Mouse (Mus musculus) cerebellum, adult 2 months (tissue): ENCODE results near the gene Liph. TPM values are rescaled to one million over a fixed set of nuclear protein-coding genes. Genes with fewer than 3 reads are reported as not detected.

Experiments used
- DNase-seq, 2 experiments: peaks; one replicate each; pipeline ENCODE4 v3.0.0; 2021
- H3K27ac ChIP-seq: fragments of 200-500 bp; 2 replicates; pipeline ENCODE4 v1.5.1; 2012; ENCODE audit warnings: low read length, control low read depth, inconsistent platforms; ENCODE audit not compliant: insufficient read depth
- H3K27me3 ChIP-seq: fragments of 200-500 bp; 2 replicates; pipeline ENCODE4 v1.6.1; 2012; ENCODE audit warnings: inconsistent platforms, mild to moderate bottlenecking, low read length, moderate library complexity; ENCODE audit not compliant: control insufficient read depth, insufficient read depth
- H3K4me1 ChIP-seq: fragments of 200-500 bp; 2 replicates; pipeline ENCODE4 v1.6.1; 2011; ENCODE audit warnings: low read length; ENCODE audit not compliant: control insufficient read depth, insufficient read depth
- H3K4me3 ChIP-seq: fragments of 200-500 bp; replicated peaks from 2 replicates; pipeline ENCODE3; 2011; ENCODE audit warnings: mild to moderate bottlenecking, low read depth, low read length, control low read depth; ENCODE audit not compliant: insufficient read depth
- CTCF ChIP-seq: fragments of 200-500 bp; IDR thresholded peaks from 2 replicates; pipeline ENCODE4 v1.5.1; 2011; ENCODE audit warnings: low read depth, mild to moderate bottlenecking, control low read depth, low read length, moderate library complexity, borderline replicate concordance; ENCODE audit not compliant: insufficient read depth
- POLR2A ChIP-seq: fragments of 200-500 bp; IDR thresholded peaks from 2 replicates; pipeline ENCODE4 v1.6.1; 2011; ENCODE audit warnings: low read length, control low read depth, borderline replicate concordance; ENCODE audit not compliant: insufficient read depth
- WGBS: fragments of 180-500 bp; shearing (Covaris S2); methylation state at CpG from one replicate; pipeline ENCODE4 v1.1.7; 2018; 5-methylcytosine and 5-hydroxymethylcytosine counted together
- polyA plus RNA-seq: library from polyadenylated mRNA; depleted of rRNA; stranded (reverse); fragments of >200 nt; gene quantifications from 2 replicates; pipeline ENCODE4 v1.2.3, GENCODE M21; 2012

Liph gene
- polyA plus RNA-seq, 1 experiment, result 0.44 TPM

DNA sequence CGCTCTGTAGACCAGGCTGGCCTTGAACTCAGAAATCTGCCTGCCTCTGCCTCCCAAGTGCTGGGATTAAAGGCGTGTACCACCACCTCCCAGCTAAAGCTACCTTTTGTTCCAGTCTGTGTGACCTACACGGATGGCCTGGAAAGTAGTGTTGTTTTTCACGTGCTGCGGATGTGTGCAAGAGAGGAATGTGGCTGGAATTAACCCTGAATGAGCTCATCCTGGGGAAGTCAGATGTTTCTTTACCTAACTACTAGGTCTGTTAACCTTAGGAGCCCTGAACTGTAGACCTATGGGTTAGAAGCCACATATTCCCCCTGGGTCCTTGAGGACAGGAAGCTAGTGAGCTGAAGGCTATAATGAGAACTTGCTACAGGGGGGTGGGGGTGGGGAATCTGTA is 7.5 kb downstream of the Liph start:
- 77% methylated on average over 5 of the region's 5 CpGs for WGBS
- TF ChIP-seq POLR2A (no peak), CTCF (no peak)
- H3K27me3 ChIP-seq, result no peaks in the 10 kb centered on the region
- H3K4me3 ChIP-seq, result no peak overlapping the region
- no peaks in the 10 kb centered on the region for H3K4me1 ChIP-seq
- no peak for DNase-seq
- no peak overlapping the region for H3K27ac ChIP-seq

- WGBS, result 74% methylated on average over 3 of the region's 3 CpGs
These were observed 9.3 kb downstream of the Liph start for GRCm38 (mm10) chr16:21986191-21986590.

DNA sequence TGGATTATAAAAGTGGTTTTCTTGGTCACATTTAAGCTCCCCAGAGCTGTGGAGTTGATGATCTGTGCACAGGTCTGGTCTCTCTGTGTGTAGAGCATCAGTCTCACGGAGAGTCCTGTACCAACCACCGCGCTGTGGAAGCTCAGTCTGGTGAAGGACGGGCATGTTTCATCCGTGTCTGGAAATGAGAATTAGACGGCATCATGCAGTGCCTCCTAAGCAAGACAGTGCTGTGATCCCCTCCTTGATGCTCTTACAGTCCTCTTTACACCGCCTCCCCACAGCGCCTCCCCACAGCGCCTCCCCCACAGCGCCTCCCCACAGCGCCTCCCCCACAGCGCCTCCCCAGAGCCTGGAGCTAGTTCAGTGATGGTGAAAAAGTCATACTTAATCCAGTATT is 11.4 kb downstream of the Liph start:
- no peak for DNase-seq
- TF ChIP-seq POLR2A (no peak), CTCF (no peak)
- Histone ChIP-seq H3K27ac (no peak overlapping the region), H3K4me3 (no peak overlapping the region), H3K27me3 (no peaks in the 10 kb centered on the region), H3K4me1 (no peaks in the 10 kb centered on the region)
- 87% methylated on average over 12 of the region's 12 CpGs for WGBS

More at GRCm38 (mm10) chr16:21986191-21986590, 9.3 kb downstream of the Liph start:
- no peak overlapping the region for H3K4me3 ChIP-seq
- H3K27ac ChIP-seq, result no peak overlapping the region
- H3K27me3 ChIP-seq, result no peaks in the 10 kb centered on the region
- no peak for DNase-seq
- H3K4me1 ChIP-seq, result no peaks in the 10 kb centered on the region
- TF ChIP-seq POLR2A (no peak), CTCF (no peak)

DNA sequence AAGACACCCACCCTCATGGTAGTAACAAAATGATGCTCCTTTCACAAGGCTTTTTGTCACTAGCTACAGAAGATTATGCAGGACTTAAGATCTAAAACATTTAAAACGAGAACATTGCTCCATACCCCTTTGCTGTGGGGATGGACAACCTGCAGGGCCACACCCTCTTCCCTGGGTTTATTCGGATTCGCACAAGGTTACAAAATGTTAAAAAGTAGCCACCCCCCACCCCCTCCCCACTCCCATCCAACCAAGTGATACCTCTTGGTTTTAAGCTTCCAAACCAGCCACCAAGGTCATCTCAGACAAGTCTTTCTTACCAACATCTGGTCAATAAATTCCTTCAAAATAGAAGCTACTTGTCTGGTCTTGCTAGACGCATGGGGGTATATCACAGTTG is 11.9 kb downstream of the Liph start:
- whole genome bisulfite sequencing, result 94% methylated on average over 4 of the region's 4 CpGs
- DNase-seq, result no peak
- Histone ChIP-seq H3K27me3 (no peaks in the 10 kb centered on the region), H3K27ac (no peak overlapping the region), H3K4me1 (no peaks in the 10 kb centered on the region), H3K4me3 (no peak overlapping the region)
- no peak for TF ChIP-seq CTCF
- TF ChIP-seq POLR2A, result no peak

DNA sequence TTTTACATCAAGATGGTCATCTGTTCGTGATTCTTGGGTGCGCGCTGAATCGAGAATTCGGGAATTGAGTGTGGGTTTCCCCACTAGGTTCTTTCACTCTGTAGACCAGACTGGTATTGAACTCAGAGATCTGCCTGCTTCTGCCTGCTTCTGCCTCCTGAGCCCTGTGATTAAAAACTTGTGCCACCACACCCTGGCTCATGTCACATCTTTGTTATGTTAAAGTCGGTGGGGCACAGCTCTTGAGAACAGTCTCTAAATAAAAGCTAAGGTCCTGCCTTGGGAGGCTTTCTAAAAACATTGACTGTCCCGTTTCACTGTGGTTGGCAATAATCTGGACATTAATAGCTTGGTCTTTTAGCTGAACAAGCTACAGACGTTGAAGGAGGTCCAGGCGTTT is 12.3 kb downstream of the Liph start:
- DNase-seq, result no peak

DNA sequence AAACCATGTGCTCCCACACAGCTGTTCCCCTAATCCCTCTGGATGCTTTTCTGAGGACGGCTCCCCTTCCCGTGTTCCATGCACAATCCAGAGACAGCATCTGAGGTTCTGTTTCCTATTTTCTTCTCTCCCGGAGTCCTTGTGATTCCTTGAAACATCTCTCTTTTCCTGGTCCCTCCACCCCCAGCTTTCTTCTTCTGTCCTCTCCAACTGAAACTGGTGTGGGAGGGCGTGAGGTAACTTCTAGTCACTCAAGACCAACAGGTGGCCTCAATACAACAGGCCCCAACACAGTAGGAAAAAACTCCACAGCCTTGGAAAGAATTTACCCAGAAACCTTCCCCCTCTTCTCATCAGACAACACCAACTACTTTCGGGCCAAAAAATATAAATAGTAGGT is 18.1 kb downstream of the Liph start:
- TF ChIP-seq CTCF (no peak), POLR2A (no peak)
- 76% methylated on average over 5 of the region's 5 CpGs for WGBS
- no peaks in the 10 kb centered on the region; the same call in 1 of the 2 replicates for H3K4me1 ChIP-seq
- H3K27ac ChIP-seq, result no peak overlapping the region
- H3K4me3 ChIP-seq, result no peak overlapping the region
- no peak for DNase-seq
- H3K27me3 ChIP-seq, result no peaks in the 10 kb centered on the region

More for the DNA sequence above, 12.3 kb downstream of the Liph start:
- 95% methylated on average over 9 of the region's 9 CpGs for WGBS
- H3K27ac ChIP-seq, result no peak overlapping the region
- no peaks in the 10 kb centered on the region for H3K27me3 ChIP-seq
- TF ChIP-seq CTCF (no peak), POLR2A (no peak)
- no peak overlapping the region for H3K4me3 ChIP-seq
- H3K4me1 ChIP-seq, result no peaks in the 10 kb centered on the region

- Histone ChIP-seq H3K4me1 (no peaks in the 10 kb centered on the region; the same call in 1 of the 2 replicates), H3K27ac (no peak overlapping the region), H3K27me3 (no peaks in the 10 kb centered on the region), H3K4me3 (no peak overlapping the region)
- TF ChIP-seq POLR2A, result no peak
- no peak for TF ChIP-seq CTCF
- peak; percentile 8 to 19 for DNase-seq
- WGBS, result under 1% methylated on average over 16 of the region's 16 CpGs
These were observed 19.3 kb downstream of the Liph start for GRCm38 (mm10) chr16:21976203-21976602.

- WGBS, result 57% methylated on average over 4 of the region's 4 CpGs
- Histone ChIP-seq H3K27ac (no peak overlapping the region), H3K27me3 (no peaks in the 10 kb centered on the region), H3K4me1 (no peaks in the 10 kb centered on the region; the same call in 1 of the 2 replicates), H3K4me3 (no peak overlapping the region)
- DNase-seq, result no peak
- TF ChIP-seq CTCF (no peak), POLR2A (no peak)
These were observed 24.0 kb downstream of the Liph start for GRCm38 (mm10) chr16:21971446-21971845.
